Mouse (Mus musculus) G1E (cell line): ENCODE measurements at regions not wholly inside any gene's neighbourhood (a gene's known extent, or its start where the extent isn't known, plus 50 kb on each side); places are given as distances from the start of the nearest gene placed in this dataset.

Experiments
- ATAC-seq: 2 replicates; pipeline ENCODE4 v1.8.0; 2016; ENCODE audit warnings: mild to moderate bottlenecking; ENCODE audit not compliant: insufficient number of reproducible peaks, poor library complexity, low FRiP score, severe bottlenecking; ENCODE audit errors: extremely low read depth
- DNase-seq: peaks from one replicate; pipeline ENCODE4 v3.0.0; 2012; ENCODE audit warnings: low spot score
- H3K27me3 ChIP-seq: 2 replicates; pipeline ENCODE4 v1.6.1; 2012; ENCODE audit warnings: mild to moderate bottlenecking, low read length, inconsistent platforms; ENCODE audit not compliant: insufficient read depth
- H3K36me3 ChIP-seq: replicated peaks from 2 replicates; pipeline ENCODE3; 2012; ENCODE audit warnings: mild to moderate bottlenecking, inconsistent platforms
- H3K4me1 ChIP-seq: 2 replicates; pipeline ENCODE4 v1.6.1; 2012; ENCODE audit warnings: low read depth, low read length, inconsistent platforms, mixed read lengths; ENCODE audit not compliant: insufficient read depth
- H3K4me3 ChIP-seq: 2 replicates; pipeline ENCODE4 v1.5.1; 2012; ENCODE audit warnings: low read depth, mild to moderate bottlenecking, inconsistent platforms, low read length, moderate library complexity, mixed read lengths
- H3K9me3 ChIP-seq: replicated peaks from 2 replicates; pipeline ENCODE4 v1.6.1; 2012; ENCODE audit warnings: inconsistent platforms
- CTCF ChIP-seq: IDR thresholded peaks from 2 replicates; pipeline ENCODE4 v1.5.1; 2012; ENCODE audit warnings: low read depth, low read length, inconsistent platforms, mixed read lengths
- GATA1 ChIP-seq: IDR thresholded peaks from 2 replicates; pipeline ENCODE4 v1.6.1; 2012; ENCODE audit warnings: borderline replicate concordance, low read length, inconsistent platforms, mixed read lengths
- GATA2 ChIP-seq: IDR thresholded peaks from 2 replicates; pipeline ENCODE4 v1.6.1; 2012; ENCODE audit warnings: low read depth, low read length, inconsistent platforms, borderline replicate concordance
- POLR2AphosphoS5 ChIP-seq: IDR thresholded peaks from 2 replicates; pipeline ENCODE4 v1.6.1; 2012; ENCODE audit warnings: low read depth, low read length, inconsistent platforms; ENCODE audit not compliant: insufficient replicate concordance
- TAL1 ChIP-seq: conservative IDR thresholded peaks from 2 replicates; pipeline ENCODE4 v1.6.1; 2012; ENCODE audit warnings: low read depth, low read length, inconsistent platforms, mixed read lengths

- ATAC-seq: no peak
Observed at GRCm38 (mm10) chr13:107711341-107711994, 332.8 kb upstream of the Smim15 start.

GRCm38 (mm10) chr13:107710368-107710767, 333.9 kb upstream of the Smim15 start:
- TF ChIP-seq POLR2AphosphoS5 (no peak), TAL1 (no peak), GATA2 (no peak), GATA1 (no peak), CTCF (no peak)
- ATAC-seq (no peak), DNase-seq (no peak)

More at GRCm38 (mm10) chr13:107711341-107711994, 332.8 kb upstream of the Smim15 start:
- no peaks in the 10 kb centered on the region for H3K4me1 ChIP-seq
- 0 out of 2 replicates have a peak, but pooled peaks cover 11% of the 10 kb centered on the region for H3K9me3 ChIP-seq
- DNase-seq: no peak
- H3K36me3 ChIP-seq: no peaks in the 10 kb centered on the region
- TF ChIP-seq TAL1: no peak
- no peak for TF ChIP-seq CTCF
- no peak for TF ChIP-seq GATA1
- TF ChIP-seq POLR2AphosphoS5: no peak
- no peak for TF ChIP-seq GATA2
- H3K27me3 ChIP-seq: no peaks in the 10 kb centered on the region
- no peak overlapping the region for H3K4me3 ChIP-seq

GRCm38 (mm10) chr13:107709828-107710227, 334.4 kb upstream of the Smim15 start:
- no peak for ATAC-seq
- Histone ChIP-seq H3K9me3 (0 out of 2 replicates have a peak, but pooled peaks cover 11% of the 10 kb centered on the region), H3K27me3 (no peaks in the 10 kb centered on the region; the same call in 1 of the 2 replicates), H3K4me3 (no peak overlapping the region), H3K4me1 (no peaks in the 10 kb centered on the region), H3K36me3 (no peaks in the 10 kb centered on the region)
- TF ChIP-seq POLR2AphosphoS5: no peak
- no peak for TF ChIP-seq TAL1
- TF ChIP-seq CTCF: no peak
- no peak for TF ChIP-seq GATA1
- no peak for TF ChIP-seq GATA2
- DNase-seq: no peak

More at GRCm38 (mm10) chr13:107710368-107710767, 333.9 kb upstream of the Smim15 start:
- no peaks in the 10 kb centered on the region for H3K27me3 ChIP-seq
- H3K9me3 ChIP-seq: 0 out of 2 replicates have a peak, but pooled peaks cover 11% of the 10 kb centered on the region
- H3K36me3 ChIP-seq: no peaks in the 10 kb centered on the region
- H3K4me1 ChIP-seq: no peaks in the 10 kb centered on the region
- H3K4me3 ChIP-seq: no peak overlapping the region

- ATAC-seq (no peak), DNase-seq (no peak)
- Histone ChIP-seq H3K4me3 (no peak overlapping the region), H3K4me1 (no peaks in the 10 kb centered on the region), H3K27me3 (peaks cover 9% of the 10 kb centered on the region; the same call in 1 of the 2 replicates), H3K9me3 (peaks cover 5% of the 10 kb centered on the region), H3K36me3 (no peaks in the 10 kb centered on the region)
- TF ChIP-seq POLR2AphosphoS5 (no peak), GATA2 (no peak), TAL1 (no peak), GATA1 (no peak), CTCF (no peak)
Observed at GRCm38 (mm10) chr13:107703736-107704135, 340.5 kb upstream of the Smim15 start.

GRCm38 (mm10) chr13:107700268-107701139, 343.7 kb upstream of the Smim15 start:
- H3K9me3 ChIP-seq: peaks cover 14% of the 10 kb centered on the region
- no peaks in the 10 kb centered on the region for H3K4me1 ChIP-seq
- no peak overlapping the region for H3K4me3 ChIP-seq
- peaks cover 20% of the 10 kb centered on the region for H3K27me3 ChIP-seq
- TF ChIP-seq GATA1: no peak
- no peak for TF ChIP-seq POLR2AphosphoS5
- TF ChIP-seq TAL1: no peak
- no peak for TF ChIP-seq GATA2
- TF ChIP-seq CTCF: no peak
- DNase-seq (no peak), ATAC-seq (no peak)
- no peaks in the 10 kb centered on the region for H3K36me3 ChIP-seq

GRCm38 (mm10) chr13:107699251-107699650, 345.0 kb upstream of the Smim15 start:
- DNase-seq: no peak
- Histone ChIP-seq H3K36me3 (no peaks in the 10 kb centered on the region), H3K27me3 (peaks cover 20% of the 10 kb centered on the region), H3K9me3 (peaks cover 14% of the 10 kb centered on the region), H3K4me1 (no peaks in the 10 kb centered on the region), H3K4me3 (no peak overlapping the region)
- ATAC-seq: no peak
- TF ChIP-seq POLR2AphosphoS5 (no peak), CTCF (no peak), TAL1 (no peak), GATA2 (no peak), GATA1 (no peak)
